Mouse (Mus musculus) CH12.LX (cell line): ENCODE data around the gene Gatad2a. TPM values are rescaled to one million over a fixed set of nuclear protein-coding genes. Genes with fewer than 3 reads are reported as not detected.
A peak's percentile ranks its signal among the peaks of the same experiment; 100 is the strongest.
"Not testable (repeated sequence)": the region's sequence is repeated elsewhere in the genome, so short reads cannot be mapped to it uniquely, and the experiment has no call there.

Source experiments
- DNase-seq: peaks from one replicate; pipeline ENCODE4 v3.0.0-alpha.2; 2013; ENCODE audit errors: extremely low read depth
- H3K27ac ChIP-seq: 2 replicates; pipeline ENCODE4 v1.5.1; 2012; ENCODE audit warnings: low read depth, mild to moderate bottlenecking, control low read depth, moderate library complexity; ENCODE audit not compliant: insufficient read depth
- H3K27me3 ChIP-seq: replicated peaks from 2 replicates; pipeline ENCODE3; 2012; ENCODE audit warnings: inconsistent platforms
- H3K36me3 ChIP-seq, 2 experiments: replicated peaks in 1 of 2; 2 replicates each; pipeline versions ENCODE3 to v1.6.1; 2012; ENCODE audit warnings: inconsistent platforms in 1 of 2, low read length in 1 of 2, mild to moderate bottlenecking in 1 of 2, mixed read lengths in 1 of 2, moderate library complexity in 1 of 2; ENCODE audit not compliant: control insufficient read depth in 1 of 2, insufficient read depth in 1 of 2
- H3K4me1 ChIP-seq, 2 experiments: 2 replicates each; pipeline ENCODE4 v1.6.1; 2012; ENCODE audit warnings: inconsistent platforms in 1 of 2, moderate library complexity in 1 of 2; ENCODE audit not compliant: insufficient read depth in 2 of 2, control insufficient read depth in 1 of 2
- H3K4me2 ChIP-seq: 2 replicates; pipeline ENCODE4 v1.6.1; 2012; ENCODE audit warnings: low read depth, mild to moderate bottlenecking, control low read depth; ENCODE audit not compliant: poor library complexity, insufficient read depth, severe bottlenecking
- H3K4me3 ChIP-seq, 3 experiments: fragments of 150-350 bp in 1 of 3; sonication (generic) in 1 of 3; replicated peaks in 1 of 3; 2 replicates each; pipeline versions ENCODE3 to v1.5.1; 2011 to 2012; ENCODE audit warnings: low read depth in 2 of 3, low read length in 2 of 3, mild to moderate bottlenecking in 2 of 3, moderate library complexity in 2 of 3, control low read depth in 1 of 3, improper control_type of control experiment in 1 of 3, inconsistent platforms in 1 of 3, mixed read lengths in 1 of 3; ENCODE audit not compliant: poor library complexity in 1 of 3
- H3K79me2 ChIP-seq: replicated peaks from 2 replicates; pipeline ENCODE4 v1.6.1; 2012; ENCODE audit warnings: mild to moderate bottlenecking, moderate library complexity; ENCODE audit not compliant: control insufficient read depth, poor library complexity, insufficient read depth, severe bottlenecking; ENCODE audit errors: extremely low read depth
- H3K9ac ChIP-seq: 2 replicates; pipeline ENCODE4 v1.6.1; 2012; ENCODE audit warnings: low read depth, mild to moderate bottlenecking, control low read depth, moderate library complexity; ENCODE audit not compliant: insufficient read depth
- H3K9me3 ChIP-seq: replicated peaks from 2 replicates; pipeline ENCODE3; 2012; ENCODE audit warnings: low read length, inconsistent platforms, mixed read lengths
- BHLHE40 ChIP-seq: IDR thresholded peaks from 2 replicates; pipeline ENCODE4 v1.6.1; 2011; ENCODE audit warnings: mild to moderate bottlenecking, low read depth, low read length, improper control_type of control experiment
- CHD1 ChIP-seq: IDR thresholded peaks from 2 replicates; pipeline ENCODE4 v1.6.1; 2012; ENCODE audit warnings: low read depth, low read length, improper control_type of control experiment, inconsistent platforms
- CTCF ChIP-seq, 2 experiments: IDR thresholded peaks in 1 of 2; conservative IDR thresholded peaks in 1 of 2; 2 replicates each; pipeline ENCODE4 v1.5.1; 2011 to 2012; ENCODE audit warnings: low read depth in 2 of 2, low read length in 2 of 2, improper control_type of control experiment in 1 of 2, inconsistent platforms in 1 of 2, mild to moderate bottlenecking in 1 of 2, moderate library complexity in 1 of 2
- EP300 ChIP-seq: IDR thresholded peaks from 2 replicates; pipeline ENCODE4 v1.6.1; 2011; ENCODE audit warnings: low read length, improper control_type of control experiment
- ETS1 ChIP-seq: conservative IDR thresholded peaks from 2 replicates; pipeline ENCODE4 v1.6.1; 2012; ENCODE audit warnings: low read depth, mild to moderate bottlenecking, inconsistent platforms, low read length, improper control_type of control experiment, moderate library complexity
- JUN ChIP-seq: IDR thresholded peaks from 2 replicates; pipeline ENCODE4 v1.6.1; 2011; ENCODE audit warnings: low read depth, mild to moderate bottlenecking, low read length, improper control_type of control experiment, moderate library complexity; ENCODE audit not compliant: insufficient read depth
- KAT2A ChIP-seq: IDR thresholded peaks from 2 replicates; pipeline ENCODE4 v1.6.1; 2012; ENCODE audit warnings: low read length, improper control_type of control experiment, inconsistent platforms; ENCODE audit not compliant: insufficient replicate concordance
- MAX ChIP-seq: IDR thresholded peaks from 2 replicates; pipeline ENCODE4 v1.6.1; 2011; ENCODE audit warnings: low read length, improper control_type of control experiment
- MEF2A ChIP-seq: IDR thresholded peaks from 2 replicates; pipeline ENCODE4 v1.6.1; 2014; ENCODE audit warnings: low read depth, mild to moderate bottlenecking, inconsistent platforms, low read length, improper control_type of control experiment, borderline replicate concordance
- MYC ChIP-seq: IDR thresholded peaks from 2 replicates; pipeline ENCODE4 v1.6.1; 2011; ENCODE audit warnings: low read depth, mild to moderate bottlenecking, improper control_type of control experiment, low read length
- PAX5 ChIP-seq: IDR thresholded peaks from 2 replicates; pipeline ENCODE4 v1.6.1; 2012; ENCODE audit warnings: low read length, inconsistent platforms, mixed read lengths
- SIN3A ChIP-seq: IDR thresholded peaks from 2 replicates; pipeline ENCODE4 v1.6.1; 2012; ENCODE audit warnings: low read length, improper control_type of control experiment, inconsistent platforms
- UBTF ChIP-seq: IDR thresholded peaks from 2 replicates; pipeline ENCODE4 v1.6.1; 2012; ENCODE audit warnings: low read depth, mild to moderate bottlenecking, inconsistent platforms, low read length, improper control_type of control experiment, moderate library complexity
- USF2 ChIP-seq: conservative IDR thresholded peaks from 2 replicates; pipeline ENCODE4 v1.6.1; 2011; ENCODE audit warnings: low read depth, low read length, improper control_type of control experiment
- ZKSCAN1 ChIP-seq: IDR thresholded peaks from 2 replicates; pipeline ENCODE4 v1.6.1; 2012; ENCODE audit warnings: low read depth, inconsistent platforms, low read length, improper control_type of control experiment, borderline replicate concordance
- ZMIZ1 ChIP-seq: IDR thresholded peaks from 2 replicates; pipeline ENCODE4 v1.6.1; 2012; ENCODE audit warnings: low read depth, mild to moderate bottlenecking, inconsistent platforms, low read length, improper control_type of control experiment
- dilution Hi-C: fragments of 300-500 bp; cut with MboI; formaldehyde crosslinking; loops from 2 replicates; pipeline ENCODE4 v1.14.3; 2020; ENCODE audit warnings: low sequenced_read_pairs; ENCODE audit not compliant: extremely low pct_unique_long_range_greater_than_20kb, extremely low pct_ligation_motif_present
- in situ Hi-C: fragments of 300-500 bp; cut with MboI; formaldehyde crosslinking; loops from 3 replicates; pipeline ENCODE4 v1.14.3; 2019; ENCODE audit warnings: low sequenced_read_pairs, low pct_ligation_motif_present, low pct_unique_long_range_greater_than_20kb, mixed read lengths
- polyA plus RNA-seq: library from polyadenylated mRNA; unstranded; fragments of >175 nt; gene quantifications from 2 replicates; pipeline ENCODE4 v1.2.1, GENCODE M21; 2012; ENCODE audit warnings: low read depth; ENCODE audit not compliant: insufficient read length
- total RNA-seq, 2 experiments: library from RNA; depleted of rRNA; stranded (reverse); fragments of 300-350 nt in 1 of 2; fragments of >200 nt in 1 of 2; gene quantifications; 2 replicates each; pipeline ENCODE4 v1.2.3; 2012 to 2014

Gatad2a gene
- total and polyA plus RNA-seq, 3 experiments: 35.7 to 95.1 (median 70.8) TPM

DNA sequence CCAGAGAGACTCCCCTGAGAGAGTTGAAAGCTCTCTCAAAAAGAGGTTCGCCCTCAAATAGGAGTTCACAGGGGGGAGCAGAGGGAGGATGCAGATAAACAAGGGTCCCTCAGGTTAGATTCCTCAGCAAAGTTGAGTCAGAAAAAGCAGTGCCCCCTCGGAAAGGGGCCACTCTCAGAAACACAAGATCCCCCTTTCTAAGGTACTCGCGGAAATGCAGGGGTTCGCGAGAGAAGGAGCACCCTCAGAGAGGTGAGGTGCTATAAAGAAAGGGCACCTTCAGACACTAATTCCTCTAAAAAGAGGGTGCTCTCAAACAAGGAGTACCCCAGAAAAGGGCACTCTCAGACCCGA lies 785 bp downstream of the Gatad2a start:
- DNase-seq: no peak
- peak overlapping the region; percentile 94 to 97 (median 95) for H3K4me3 ChIP-seq
- peak overlapping the region; percentile 87; the same call in 1 of the 2 replicates for H3K27ac ChIP-seq
- peak overlapping the region; percentile 84 for H3K9ac ChIP-seq
- peak overlapping the region; percentile 90 for H3K4me2 ChIP-seq
- no peaks in the 10 kb centered on the region for H3K9me3 ChIP-seq
- peaks cover 29% of the 10 kb centered on the region for H3K79me2 ChIP-seq
- dilution Hi-C loops: no loop called here
- no peaks in the 10 kb centered on the region for H3K27me3 ChIP-seq
- TF ChIP-seq KAT2A (no peak), USF2 (no peak)
- in situ Hi-C loops: no loop called here
- H3K36me3 ChIP-seq: peaks cover 4 to 25% of the 10 kb centered on the region in 2 experiments
- peaks cover 4 to 33% of the 10 kb centered on the region in 2 experiments for H3K4me1 ChIP-seq

- H3K27ac ChIP-seq, H3K9me3 ChIP-seq, dilution Hi-C loops, H3K4me2 ChIP-seq, DNase-seq, H3K27me3 ChIP-seq, H3K4me3 ChIP-seq, H3K9ac ChIP-seq, in situ Hi-C loops: not testable (repeated sequence)
- Histone ChIP-seq H3K79me2 (peaks cover 29% of the 10 kb centered on the region), H3K36me3 (peaks cover 4 to 33% of the 10 kb centered on the region in 2 experiments), H3K4me1 (peaks cover 0 to 37% of the 10 kb centered on the region in 2 experiments; a peak in 2 of 4 replicates)
These were observed 7.2 kb downstream of the Gatad2a start for GRCm38 (mm10) chr8:69988936-69989335.

DNA sequence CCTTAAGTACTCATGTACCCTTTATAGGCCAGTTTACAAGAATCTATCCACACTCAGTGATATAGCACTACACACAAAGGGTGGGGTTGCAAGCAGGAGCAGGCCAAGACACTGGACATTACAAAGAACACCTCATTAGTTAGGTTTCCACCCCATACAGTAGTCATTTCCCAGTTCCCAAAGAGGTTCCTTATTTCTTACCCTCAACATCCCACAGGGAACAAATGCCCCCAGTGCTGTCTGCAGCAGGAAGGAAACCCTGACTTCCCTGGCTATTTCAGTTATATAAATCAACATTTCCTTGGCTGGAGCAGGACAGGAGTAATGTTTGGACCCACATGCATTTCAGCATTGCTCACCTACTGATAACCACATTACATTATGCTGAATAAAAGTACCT lies 8.4 kb downstream of the Gatad2a start:
- dilution Hi-C loops (no loop called here), in situ Hi-C loops (no loop called here)
- Histone ChIP-seq H3K36me3 (peaks cover 3 to 30% of the 10 kb centered on the region in 2 experiments), H3K27ac (no peak overlapping the region), H3K4me1 (peaks cover 0 to 25% of the 10 kb centered on the region in 2 experiments; a peak in 2 of 4 replicates), H3K9ac (no peak overlapping the region), H3K27me3 (no peaks in the 10 kb centered on the region), H3K4me3 (no peak overlapping the region), H3K9me3 (no peaks in the 10 kb centered on the region), H3K4me2 (no peak overlapping the region), H3K79me2 (peaks cover 20% of the 10 kb centered on the region)
- no peak for TF ChIP-seq SIN3A
- TF ChIP-seq ZKSCAN1: no peak
- TF ChIP-seq MEF2A: no peak
- no peak for TF ChIP-seq ETS1
- no peak for TF ChIP-seq MYC
- TF ChIP-seq CHD1: no peak
- no peak for TF ChIP-seq ZMIZ1
- no peak for TF ChIP-seq PAX5
- no peak for TF ChIP-seq JUN
- TF ChIP-seq BHLHE40: no peak
- no peak for TF ChIP-seq UBTF
- TF ChIP-seq CTCF (conservative IDR thresholded peaks at IDR 0.05 in 1 of 2, IDR thresholded peaks at IDR 0.05 in 1 of 2; ENCODE audit: low read depth in 2 of 2, low read length in 2 of 2): no peak
- TF ChIP-seq MAX: no peak
- no peak for TF ChIP-seq EP300
- no peak for DNase-seq
